Mouse (Mus musculus) thymus, postnatal 4 days (tissue): ENCODE measurements around the gene Urb1.
"Not testable (repeated sequence)": the region's sequence is repeated elsewhere in the genome, so short reads cannot be mapped to it uniquely, and the experiment has no call there.

Experiments
- DNase-seq: peaks from one replicate; pipeline ENCODE4 v3.0.0; 2021

Gene Urb1

DNA sequence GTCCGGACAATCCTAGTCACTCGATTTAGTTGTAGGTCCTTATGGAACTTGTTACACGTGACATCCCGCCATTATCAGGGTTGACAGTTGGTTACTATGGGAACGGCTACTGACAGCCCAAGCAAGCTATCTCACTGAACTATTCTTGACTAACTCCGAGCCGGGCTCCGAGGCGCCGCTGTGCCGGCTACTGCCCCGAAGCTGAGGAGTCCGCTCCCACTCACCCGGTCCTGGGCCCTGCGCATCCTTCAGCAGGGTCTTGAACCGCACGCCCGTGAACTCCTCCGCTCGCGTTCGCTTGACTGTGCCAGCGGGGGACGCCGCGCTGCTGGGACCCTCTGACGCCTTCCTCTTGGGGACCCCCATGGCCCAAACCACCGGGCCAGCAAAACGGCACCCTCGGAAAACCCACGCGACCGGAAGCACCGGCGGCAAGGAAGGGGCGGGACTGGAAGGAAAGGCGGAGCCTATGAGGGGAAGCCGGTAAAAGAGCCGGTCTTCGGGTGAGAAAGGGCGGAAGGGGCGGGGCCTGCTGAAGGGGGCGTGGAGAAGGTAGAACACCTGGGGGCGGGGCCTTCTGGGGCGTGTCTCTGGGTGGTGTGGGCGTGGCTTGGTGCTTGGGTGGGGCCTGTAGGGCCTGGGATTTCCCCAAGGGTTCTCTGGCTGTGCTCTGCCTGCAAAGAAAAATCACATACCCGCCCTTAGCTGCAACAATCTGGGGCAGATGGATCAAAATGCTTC is at the start of gene Urb1:
Gene Urb1, minus strand, starts transcription at position 439 of the 741 bp plus-strand sequence.
- peak; percentile 100 for DNase-seq

DNA sequence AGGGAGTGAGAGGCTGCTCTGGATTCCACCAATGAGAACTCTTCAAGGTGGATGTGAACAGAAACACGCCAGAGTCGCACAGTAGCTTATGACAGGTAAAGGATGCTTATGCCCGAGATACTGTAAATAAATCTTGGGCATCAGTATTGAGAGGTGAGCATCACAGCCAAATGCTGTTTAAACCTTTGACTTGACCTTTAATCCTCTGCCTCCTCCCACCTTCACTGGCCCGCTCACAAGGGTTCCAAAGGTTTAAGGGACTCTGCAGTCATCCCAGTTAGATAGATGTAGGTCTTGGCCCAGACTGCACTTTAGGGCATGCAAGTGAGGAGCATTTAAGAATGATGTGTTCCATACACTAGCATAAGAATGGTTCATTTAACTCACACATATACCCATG is 48.0 kb upstream of the Urb1 start:
- no peak for DNase-seq

DNA sequence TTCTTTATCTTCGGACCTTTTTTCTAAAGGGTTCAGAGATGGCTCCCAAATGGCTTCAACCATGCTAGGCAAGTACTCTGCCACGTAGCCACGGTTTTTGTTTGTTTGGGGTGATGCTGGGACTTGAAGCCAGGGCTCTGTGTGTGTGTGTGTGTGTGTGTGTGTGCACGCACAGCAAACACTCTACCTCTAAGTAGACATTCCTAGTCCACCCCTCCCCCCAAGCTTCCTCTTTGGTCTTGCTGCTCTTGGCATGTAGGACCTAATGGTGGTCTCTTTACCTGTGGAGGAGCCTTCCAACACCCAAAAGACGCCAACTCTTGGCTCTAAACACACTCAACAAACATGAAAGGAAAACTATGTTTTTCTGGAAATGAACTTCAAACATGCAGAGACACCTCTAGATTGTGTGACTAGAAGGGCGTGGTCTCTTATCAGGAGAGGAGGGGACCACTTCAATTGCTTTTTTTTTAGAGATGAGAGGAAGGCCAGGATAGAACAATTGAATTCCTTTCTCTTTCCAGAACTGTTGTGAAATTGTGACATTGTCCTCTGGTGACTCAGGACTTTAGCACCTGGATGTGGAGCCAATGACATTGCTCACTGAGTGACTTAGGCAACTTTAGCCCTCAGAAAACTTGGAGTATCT is 46.5 kb upstream of the Urb1 start:
- DNase-seq: no peak

DNA sequence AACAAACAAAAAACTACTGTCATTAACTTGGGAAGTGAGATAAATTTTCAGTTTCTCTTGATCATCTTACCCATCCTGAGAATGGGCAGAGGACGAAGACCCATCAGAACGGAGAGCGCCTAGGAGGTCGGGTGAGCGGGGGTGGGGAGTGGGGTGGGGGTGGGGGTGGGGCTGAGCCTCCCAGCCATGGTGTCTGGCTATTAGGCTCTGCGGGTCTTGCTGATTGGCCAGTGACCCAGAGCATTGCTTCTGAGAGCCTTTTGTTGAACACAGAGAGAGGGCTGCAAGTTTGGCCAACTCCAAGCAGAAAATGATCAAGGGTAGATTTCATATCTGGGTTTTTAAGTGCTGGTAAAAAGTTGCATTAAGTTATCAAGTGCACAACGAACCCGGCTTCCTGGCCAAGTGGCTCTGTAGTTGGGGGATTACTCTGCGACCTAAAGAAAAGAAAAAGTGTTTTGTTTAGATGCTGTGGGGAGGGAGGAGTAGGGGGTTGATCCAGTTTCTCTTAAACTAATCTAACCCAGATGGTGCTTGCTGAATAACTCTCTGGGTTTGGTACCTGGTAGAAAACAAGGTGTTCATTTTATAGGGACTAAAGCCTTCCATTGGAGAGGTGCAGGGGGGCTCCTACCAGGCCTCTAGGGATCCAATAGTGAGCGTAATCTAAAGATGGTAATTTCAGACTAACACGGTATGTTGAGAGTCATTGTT is 41.6 kb upstream of the Urb1 start:
- no peak for DNase-seq

DNA sequence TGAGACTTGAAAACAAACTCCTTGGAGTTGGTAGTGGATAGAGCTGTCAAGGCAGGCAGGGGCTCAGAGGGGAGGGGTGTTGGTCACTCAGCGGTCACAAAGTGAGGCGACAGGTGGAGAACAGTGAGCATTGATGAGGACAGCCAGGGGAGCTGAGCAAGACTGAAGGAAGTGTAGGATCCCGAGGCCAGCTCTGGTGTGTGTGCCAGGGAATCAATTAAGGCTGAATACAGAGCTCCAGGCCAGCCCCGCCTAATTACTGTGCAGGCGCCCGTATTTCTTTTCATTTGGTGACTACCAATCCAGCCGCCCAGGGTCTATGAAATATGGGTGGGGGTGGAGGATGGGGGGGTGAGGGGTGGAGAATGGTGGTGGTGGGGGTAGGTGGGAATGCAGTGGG is 40.7 kb upstream of the Urb1 start:
- no peak for DNase-seq

DNA sequence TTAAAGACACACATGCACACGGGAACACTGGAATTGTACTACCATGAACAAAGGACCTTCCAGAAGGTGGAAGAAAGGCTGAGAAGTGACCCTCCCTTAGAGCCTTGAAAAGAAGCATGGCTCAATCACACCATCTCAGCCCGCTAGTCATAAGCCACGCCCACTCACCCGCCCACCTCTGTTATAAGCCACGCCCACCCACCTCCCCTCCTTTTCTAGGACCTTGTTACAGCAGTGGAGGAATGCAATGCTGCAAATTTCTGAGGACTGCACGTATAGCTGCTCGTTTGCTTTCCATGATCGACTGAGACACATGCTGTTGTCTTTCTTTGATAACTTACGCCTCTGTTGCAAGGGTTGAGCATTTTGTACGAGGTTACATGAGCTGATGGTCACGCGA is 39.0 kb upstream of the Urb1 start:
- DNase-seq: peak; percentile 29

DNA sequence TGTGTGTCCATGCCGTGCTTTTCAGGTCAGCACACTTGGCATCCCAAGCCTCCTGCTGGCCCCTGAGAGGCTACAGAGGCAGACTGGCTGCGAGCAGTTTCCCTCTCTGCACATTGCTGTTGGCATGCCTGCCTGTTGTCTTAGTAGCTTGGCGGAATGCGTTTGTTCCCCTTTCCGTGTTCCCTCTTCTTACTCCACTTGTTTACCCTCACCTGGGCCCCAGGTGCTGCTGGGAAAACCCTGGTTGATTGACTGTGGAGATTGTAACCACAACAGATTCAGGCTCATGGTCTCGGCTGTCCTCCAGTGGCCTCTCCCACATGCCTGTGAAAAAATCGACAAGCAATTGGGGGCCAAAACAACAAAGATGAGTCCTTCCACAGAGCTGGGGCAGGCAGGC is 38.5 kb upstream of the Urb1 start:
- no peak for DNase-seq

DNA sequence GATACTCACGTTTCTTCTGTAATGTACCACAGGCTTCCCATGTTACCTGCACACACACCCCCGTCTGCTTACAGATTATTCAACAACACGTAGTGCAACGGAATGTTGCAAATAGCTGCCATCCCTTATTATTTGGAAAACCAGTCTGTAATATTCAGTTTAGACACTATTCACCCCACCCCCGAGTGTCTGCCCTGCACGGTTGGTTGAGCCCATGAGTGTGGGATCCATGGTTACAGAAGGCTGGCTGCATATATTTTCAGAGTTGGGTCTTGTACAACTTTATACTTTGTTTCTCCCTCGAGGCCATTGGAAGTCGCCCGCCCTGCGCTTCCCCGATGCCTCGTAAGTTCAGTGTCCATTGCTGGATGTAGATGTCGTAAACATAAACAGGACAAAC is 35.4 kb upstream of the Urb1 start:
- no peak for DNase-seq

DNA sequence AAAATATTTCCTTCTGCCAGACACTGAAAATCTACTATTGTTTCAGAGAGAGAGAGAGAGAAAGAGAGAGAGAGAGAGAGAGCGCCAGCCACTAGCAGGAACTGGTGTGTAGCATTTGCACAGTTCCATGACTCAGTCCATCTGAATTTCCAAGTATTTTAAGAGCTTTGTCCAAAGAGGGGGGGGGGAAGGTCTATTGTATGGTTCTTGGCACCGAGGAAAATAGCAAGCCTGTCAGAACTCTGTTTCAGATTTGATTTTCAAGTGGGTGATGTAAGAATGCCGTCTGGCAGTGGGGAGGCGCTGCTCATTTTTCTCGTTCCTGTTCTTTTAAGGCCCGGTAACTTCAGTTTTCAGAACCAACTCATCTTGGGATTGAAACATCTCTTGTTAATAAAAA is 34.8 kb upstream of the Urb1 start:
- DNase-seq: no peak

DNA sequence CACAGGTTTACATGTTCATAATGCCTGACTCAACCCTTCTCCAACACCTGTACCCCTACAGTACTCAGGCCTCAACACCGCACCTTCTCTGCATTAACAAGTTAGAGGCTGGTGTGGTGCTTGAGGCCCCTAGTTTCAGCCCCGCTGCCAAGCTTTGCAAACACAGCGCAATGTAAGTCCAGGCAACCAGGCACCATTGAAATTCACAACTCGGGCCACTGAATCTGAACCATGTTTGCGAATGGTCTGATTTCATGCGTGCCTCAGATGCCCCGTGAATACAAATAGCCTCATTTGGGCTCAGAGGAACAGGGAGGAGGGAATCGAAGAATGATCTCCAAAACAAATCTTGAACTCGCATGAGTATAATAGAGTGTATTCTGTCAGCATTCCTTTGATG is 32.0 kb upstream of the Urb1 start:
- DNase-seq: no peak

DNA sequence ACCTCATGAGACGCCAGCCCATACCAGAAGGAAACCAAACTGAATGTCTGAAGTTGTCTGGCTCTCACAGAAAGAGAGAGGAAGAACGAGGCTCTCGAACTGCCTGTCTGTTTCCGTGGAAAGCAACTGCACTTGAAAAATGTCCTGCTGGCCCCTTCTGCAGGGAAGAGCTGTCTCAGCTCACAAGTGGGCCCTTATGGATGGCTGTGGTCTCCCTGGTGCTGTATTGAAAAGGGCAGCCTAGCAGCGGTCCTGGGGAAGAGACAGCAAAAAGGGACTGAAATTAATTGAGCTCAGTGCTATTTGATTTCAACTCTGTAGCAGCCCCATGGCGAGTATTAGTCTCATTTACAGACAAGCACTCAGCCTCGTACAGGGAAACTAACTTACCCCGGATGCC is 27.2 kb upstream of the Urb1 start:
- DNase-seq: no peak

DNA sequence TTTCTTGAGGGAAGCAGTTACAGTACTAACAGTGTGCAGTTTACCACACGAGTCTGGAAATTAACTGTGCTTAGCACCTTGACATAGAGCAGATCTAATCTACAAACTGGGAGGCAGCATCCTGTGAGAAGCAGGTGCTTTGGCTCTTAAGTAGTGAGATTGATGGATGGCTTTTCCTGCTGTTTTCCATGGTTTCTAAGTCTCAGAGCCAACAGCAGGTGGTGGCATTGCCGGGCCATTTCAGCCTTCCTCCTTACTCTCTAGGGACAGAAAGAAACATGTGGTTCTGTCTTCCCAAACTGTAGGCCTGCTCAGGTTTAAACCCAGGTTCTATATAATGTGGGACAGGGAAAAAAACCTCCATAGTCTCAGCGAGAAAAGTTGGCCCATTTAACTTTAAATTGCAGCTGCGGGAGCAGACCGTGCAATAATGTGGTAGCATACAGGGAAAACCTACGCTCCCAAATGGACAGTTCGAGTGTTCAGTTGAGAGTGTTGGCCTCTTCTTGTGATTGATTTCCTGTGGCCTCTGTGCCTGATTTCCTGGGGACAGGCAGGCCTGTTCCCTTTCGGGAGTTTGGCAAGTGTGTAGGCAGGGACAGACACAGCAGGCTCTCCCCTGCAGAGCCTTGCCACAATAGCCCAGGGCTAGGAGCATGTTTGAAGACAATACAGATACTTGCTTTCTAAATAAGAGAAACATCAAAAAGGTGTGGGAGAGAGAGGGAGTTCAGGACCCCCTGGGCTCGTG is 23.0 kb upstream of the Urb1 start:
- DNase-seq: no peak

DNA sequence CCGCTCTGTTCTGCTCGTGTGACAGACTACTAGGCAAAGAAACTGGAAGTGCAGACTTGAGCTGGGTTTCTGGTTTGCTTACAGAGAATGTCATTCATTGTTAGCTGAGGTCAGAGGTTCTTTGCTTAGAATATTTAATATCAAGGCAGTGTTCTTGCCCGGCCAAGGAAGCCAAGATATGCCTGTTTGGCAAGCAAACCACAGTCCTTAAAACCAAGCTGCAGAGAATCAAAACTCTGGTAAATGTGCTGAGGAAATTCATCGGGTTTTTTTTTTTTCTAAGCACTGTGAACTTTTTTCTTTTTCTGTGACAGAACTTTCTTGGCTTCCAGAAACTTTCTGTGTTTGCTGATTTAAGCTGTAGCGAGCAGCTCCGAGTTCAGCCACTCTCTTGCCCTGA is 22.3 kb upstream of the Urb1 start:
- DNase-seq: no peak

DNA sequence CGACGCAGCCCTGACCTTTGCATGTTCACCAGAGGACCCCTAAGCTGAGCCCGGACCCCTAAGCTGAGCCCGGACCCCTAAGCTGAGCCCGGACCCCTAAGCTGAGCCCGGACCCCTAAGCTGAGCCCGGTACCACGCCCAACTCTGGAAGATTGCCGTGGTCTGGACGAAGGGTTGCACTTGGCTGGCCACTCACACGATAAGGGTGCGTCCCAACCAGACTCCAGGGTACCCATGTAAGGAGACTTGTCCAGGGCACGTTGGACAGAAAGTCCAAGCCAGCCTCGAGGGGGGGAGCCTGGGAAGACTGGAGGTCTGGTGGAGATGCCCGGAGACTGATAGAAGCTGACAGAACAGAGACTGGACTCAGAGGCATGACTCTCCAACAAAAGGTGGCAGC is 21.5 kb upstream of the Urb1 start:
- DNase-seq: no peak

DNA sequence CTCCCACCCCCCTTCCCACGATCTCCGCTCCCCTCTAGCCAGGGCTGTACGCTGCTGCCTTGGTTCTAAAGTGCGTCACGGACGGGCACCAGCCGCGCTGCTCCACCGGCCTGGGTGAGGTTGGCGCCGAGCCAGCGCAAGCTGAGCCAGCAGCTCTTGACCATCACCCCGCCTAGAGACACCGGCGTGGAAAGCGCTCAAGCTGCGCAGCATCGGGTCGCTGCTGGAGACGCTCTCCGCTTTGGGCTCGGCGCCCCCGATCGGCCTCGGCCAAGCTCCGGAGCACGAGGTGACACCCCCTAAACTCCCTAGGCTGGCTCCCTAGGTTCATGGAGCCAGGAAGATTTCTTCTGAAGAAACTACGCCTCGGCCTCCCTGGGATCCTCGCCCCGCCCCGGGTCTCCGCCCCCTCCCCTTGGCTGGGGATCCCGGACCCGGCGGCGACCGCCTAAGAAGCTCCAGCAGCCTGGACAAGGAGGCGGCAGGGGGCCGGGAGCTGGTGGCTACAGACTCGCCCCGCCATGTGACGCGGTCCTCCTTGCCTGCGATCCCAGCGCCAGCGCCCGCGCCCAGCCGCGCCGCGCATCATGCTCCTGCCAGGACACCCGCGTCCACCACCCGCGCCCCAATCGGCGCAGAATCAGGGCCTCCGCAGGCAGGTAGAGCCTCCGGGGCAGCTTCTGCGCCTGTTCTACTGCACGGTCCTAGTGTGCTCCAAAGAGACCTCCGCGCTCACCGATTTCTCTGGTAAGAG is 20.6 kb upstream of the Urb1 start:
- peak; percentile 24 for DNase-seq

DNA sequence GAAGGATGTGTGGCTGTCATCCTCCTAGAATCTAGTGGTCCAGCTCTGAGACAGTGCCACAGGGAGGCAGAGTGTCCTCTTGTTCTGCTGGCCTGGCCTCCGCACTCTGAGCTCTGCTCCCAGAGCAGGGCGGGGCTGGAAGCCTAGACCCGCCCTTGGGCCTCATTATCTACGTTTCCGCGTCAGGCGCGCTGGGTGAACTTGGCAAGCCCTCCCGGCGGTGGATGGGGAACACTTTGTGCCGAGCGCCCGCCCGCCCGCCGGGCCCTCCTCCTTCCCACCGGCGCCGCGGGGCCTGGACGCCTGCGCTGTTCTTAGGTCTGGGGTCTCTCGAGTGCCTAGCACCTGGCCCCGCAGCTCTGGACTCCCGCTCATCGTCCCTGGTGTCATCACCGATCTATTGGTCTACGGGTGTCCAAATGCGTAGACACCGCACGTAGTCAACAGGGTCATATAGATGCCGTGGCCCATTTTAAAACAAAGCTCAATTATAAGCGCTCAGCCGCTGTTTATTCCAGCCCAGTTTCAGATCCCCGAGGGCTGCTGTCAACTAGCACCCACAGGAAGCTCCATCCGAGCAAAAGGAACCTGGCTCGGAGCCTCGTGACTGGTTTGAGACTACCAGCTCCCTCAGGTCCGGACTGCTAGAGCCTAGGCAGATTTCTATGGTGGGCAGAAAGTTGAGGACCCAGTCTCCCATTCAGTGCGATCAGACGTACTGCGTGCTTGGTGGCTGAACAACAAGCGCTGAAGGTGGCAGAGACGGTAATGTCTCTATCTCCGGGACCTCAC is 19.9 kb upstream of the Urb1 start:
- DNase-seq: peak; percentile 58

DNA sequence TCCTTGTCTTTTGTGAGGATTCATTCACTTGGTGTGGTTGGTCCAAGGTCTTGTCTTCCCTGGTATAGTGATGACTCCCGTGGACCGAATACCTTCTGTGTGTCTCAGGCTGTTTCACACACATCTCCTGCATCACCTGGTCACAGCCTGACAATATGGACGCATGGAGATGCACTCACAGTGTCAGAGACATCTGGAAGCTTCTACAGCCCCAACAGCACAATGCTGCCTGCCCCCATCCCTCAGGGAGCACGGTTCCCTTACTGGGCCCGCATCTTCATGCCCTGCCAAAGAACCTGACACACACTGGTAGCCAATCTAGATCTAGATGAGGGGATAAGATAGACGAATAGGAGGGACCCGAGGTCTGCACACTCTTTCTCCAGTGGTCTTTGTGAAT is 18.9 kb upstream of the Urb1 start:
- no peak for DNase-seq

DNA sequence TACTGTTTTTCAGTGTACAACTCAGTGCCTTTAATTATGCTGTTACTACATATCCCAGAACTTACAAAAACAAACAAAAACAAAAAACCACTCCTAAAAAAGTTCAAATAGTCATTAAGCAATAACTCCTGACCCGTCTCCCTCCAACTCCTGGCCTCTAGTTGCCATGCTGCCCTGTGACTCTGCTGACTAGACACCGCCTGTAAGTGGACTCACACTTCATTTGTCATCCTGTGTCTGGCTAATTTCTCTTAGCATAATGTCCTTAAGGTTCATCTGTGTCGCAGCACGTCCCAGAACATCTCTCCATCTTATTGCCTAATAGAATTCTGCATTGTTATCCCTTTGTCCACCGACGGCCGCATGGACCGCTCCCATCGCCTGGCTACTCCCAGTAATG is 17.3 kb upstream of the Urb1 start:
- DNase-seq: no peak

DNA sequence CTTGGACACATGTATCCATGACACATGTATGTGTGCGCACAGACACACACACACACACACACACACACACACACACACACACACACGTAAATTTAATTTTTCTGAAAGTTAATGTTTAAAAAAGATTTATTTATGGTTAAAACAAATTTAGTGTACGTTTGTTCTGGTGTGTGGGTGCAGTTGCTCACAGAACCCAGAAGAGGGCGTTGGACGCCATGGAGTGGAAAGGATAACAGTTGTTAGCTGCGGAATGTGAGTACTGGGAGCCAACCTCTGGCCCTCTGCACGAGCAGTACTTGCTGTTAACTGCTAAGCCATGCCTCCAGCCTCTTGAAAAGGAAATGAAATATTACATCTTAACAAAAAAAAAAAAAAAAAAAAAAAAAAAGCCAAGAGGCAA is 16.2 kb upstream of the Urb1 start, which contains the start of gene Eva1c:
Gene Eva1c, plus strand, starts transcription at position 263 of the 400 bp plus-strand sequence.
- no peak for DNase-seq

DNA sequence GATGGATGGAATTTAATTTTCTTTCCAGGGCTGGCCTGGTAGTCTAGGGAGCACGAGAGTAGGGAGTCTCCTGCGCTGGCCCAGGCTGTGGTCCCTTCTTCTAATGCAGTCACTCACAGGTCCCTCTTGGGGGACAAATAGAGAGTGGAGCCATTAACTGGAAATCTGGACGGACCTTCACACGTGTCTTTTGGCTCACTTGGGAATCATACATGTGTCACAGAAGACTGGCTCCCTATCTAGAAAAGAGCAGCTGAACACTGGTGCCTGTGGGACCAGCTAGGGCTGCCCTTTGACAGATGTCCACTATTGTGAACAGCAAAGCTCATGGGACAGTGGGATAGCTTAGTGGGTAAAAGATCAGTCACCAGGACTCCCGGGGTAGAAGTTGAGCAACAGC is 15.8 kb upstream of the Urb1 start:
- no peak for DNase-seq

DNA sequence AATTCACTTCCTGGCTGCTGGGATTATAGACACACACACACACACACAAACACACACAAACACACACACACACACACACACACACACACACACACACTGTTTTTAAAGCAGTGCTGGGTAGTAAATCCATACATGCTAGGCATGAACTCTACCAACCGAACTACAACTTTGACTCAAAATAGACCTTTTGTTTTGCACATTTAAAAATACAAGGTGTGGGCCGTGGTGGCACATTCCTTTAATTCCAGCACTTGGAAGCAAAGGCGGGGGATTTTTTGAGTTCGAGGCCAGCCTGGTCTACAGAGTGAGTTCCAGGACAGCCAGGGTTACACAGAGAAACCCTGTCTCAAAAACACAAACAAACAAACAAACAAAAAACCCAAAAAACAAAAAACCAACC is 13.8 kb upstream of the Urb1 start:
- DNase-seq: not testable (repeated sequence)

DNA sequence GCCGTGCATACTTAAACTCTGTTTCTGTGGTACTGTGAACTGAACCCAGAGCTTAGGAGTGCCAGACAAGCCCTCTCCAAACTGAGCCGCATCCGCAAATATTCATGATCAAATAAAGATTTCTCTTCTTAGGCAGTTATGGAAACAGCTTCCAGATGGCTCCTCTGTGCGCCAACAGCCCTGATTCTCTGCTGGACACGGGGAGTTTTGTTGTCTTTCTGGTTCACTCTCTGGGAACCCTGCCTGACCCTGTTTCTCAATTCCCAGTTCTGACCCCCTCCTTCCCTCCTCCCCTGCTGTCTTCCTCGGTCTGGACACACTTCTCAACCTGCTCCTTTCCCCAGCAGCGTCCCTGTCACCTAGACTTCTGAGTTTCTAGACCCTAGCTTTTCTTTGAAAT is 12.8 kb upstream of the Urb1 start:
- no peak for DNase-seq
